Mouse (Mus musculus): ENCODE data around the gene Shank1. TPM values are rescaled to one million over a fixed set of nuclear protein-coding genes. Genes with fewer than 3 reads are reported as not detected.

Gene Shank1
- total RNA-seq, 2 experiments from 2014 or later, result 5.2 to 6.7 TPM

- peak; percentile 96 to 97 for DNase-seq
These were observed 5.0 kb upstream of the Shank1 start for GRCm38 (mm10) chr7:44304775-44305641.

GRCm38 (mm10) chr7:44305686-44306085 lies 4.4 kb upstream of the Shank1 start:
- no peak for DNase-seq

- DNase-seq, result no peak
These were observed 3.4 kb upstream of the Shank1 start, which contains the start of gene Clec11a for GRCm38 (mm10) chr7:44306516-44307240. Gene Clec11a (minus strand): TSS chr7:44306902.

DNA sequence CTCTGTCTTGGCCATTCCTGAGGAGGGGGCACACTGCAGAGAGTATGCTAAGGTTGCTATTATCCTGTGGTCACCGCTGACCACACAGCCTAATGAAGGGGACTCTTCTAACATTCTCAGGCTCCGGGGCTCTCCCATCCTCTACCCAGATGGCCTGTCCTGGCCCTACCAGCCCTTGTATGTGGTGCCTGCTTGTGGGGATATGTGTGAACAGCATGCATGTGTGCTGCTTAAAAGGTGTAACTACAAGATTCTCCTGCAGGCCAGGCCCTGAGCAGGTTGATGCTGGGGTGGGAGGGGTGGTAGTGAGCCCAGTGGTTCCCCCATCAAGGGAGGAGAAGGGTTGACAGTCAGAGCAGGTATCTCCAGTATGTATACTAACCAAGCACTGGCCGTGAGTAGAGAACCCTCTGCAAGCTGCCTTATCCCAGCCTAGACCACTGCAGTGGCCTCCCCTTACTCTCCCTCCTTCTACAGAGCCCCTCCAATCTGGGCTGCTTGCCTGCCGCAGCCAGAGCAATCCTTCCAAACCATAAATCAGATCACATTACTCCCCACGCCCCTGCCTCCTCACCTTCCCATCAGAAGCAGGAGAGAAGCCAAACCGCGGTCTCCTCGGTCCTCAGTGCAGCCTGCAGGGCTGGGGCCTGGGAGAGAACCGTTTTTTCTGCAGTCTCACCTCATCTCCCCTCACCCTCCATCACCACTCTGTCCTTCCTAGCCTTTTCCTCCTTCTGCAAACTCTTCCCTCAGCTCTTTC lies 2.6 kb upstream of the Shank1 start:
- DNase-seq, result no peak

DNA sequence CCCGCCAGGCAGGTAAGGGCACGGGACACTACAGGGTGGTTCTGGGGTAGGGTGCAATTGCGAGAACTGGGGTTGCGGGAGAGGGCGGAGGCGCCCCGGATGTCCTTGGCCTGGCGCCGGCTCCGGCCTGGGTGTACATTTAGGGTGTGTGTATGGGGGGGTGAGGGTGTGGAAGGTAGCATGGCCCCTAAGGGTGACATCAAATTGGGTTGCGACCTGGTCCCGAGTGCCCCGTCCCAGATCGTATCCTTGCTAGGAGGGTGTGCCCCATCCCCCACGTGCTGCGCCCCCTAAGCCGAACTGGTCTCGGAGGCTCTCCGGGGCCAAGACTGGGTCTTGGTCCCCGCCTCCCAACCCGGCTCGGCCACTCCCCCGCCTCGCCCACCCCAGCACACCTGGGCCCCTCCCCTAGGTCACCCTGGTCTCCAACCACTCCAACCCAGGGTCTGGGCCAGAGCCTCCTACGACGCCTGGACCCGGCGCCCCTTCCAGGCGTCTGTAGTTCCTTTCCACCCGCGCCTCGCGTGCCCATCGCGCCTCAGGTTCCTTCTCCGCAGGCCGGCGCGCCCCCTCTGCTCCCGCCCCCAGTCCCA lies 328 bp downstream of the Shank1 start:
- DNase-seq, result peak; percentile 16 to 27

DNA sequence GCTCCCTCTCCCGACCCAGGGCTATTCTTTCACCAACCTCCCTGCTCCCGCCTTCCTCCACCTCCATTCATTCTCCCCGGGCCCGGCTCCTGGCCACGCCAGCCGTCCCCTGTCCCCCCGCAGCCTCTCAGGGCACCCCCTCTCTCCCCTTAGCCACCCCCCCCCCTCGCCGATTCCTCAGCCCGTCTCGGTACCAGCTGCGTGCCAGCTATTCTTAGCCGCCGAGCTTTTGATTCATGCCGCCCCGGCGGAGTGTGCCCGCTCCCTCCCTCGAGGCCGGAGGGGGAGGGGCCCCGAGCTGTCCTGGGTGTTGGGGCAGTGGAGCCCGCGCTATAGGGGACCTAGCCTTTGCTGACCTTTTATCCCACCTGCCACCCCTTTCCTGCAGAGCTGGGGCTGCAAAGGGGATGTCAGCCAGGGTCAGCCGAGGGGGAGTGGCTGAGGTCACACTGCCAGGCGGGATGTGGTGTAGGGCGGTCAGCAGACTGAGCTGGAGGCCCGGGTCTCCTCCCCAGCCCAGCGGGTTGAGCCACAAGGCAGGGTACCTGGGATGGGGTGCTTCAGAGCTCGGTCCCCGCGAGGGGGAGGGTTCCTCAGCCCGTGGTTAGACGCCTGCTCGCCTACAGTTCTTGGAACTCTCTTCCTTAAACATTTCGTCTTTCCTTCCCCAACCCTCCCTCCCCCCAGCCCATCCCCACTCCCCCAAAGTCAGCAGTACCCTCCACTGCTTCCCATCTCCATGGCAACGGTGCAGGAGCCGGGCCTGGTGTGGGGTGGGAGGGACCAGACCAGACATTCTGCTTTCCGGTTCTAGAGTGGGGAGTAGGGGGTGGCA lies 1.0 kb downstream of the Shank1 start:
- peak; percentile 67 to 80 for DNase-seq

DNA sequence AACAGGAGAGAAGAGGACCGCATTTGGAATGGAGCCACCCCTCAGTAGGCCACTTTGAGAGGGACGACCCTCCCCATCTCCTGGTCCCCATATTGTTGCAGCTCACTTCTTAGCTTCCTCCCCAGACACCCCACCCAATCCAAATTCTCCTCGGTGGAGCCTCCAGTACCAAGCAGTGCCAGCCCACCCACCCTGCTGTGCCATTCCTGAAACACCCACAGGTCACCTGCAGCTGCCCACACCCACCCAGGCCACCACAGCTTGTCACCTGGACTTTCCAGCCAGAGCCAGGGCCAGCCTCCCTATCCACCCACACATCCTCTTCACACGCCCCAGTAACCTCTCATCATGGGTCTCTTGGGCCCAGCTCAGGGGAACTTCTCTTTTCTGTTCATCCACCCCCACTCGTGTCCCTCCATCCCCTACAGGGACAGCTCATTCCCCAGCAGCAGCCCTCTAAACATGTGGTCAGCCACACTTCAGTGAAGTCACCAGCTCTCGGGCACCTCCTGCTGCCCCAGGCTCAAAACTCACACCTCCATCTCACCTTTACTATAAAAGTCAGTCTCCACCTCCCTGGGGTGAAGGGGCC lies 1.8 kb downstream of the Shank1 start:
- no peak for DNase-seq

- no peak for DNase-seq
These were observed 2.4 kb downstream of the Shank1 start for GRCm38 (mm10) chr7:44312484-44312883.

DNA sequence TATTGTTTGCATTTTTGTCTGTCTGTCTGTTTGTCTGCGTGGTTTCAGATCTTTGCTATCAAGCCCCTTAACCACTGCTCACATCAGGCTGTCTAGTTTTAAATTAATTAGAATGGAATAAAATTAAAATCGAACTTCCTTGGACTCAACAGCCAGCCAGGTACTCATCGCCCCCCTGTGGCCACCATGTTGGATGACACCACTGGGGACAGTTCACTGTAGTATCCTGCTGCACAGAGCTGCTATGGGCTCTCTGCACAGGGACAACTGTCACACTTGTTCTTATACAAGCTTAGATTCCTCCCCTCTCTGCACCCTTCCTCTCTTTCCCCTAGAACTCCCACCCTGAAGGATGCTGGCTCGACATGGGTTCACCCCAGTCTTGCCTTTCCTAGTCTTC lies 7.9 kb downstream of the Shank1 start:
- peak; percentile 33 to 66 for DNase-seq

DNA sequence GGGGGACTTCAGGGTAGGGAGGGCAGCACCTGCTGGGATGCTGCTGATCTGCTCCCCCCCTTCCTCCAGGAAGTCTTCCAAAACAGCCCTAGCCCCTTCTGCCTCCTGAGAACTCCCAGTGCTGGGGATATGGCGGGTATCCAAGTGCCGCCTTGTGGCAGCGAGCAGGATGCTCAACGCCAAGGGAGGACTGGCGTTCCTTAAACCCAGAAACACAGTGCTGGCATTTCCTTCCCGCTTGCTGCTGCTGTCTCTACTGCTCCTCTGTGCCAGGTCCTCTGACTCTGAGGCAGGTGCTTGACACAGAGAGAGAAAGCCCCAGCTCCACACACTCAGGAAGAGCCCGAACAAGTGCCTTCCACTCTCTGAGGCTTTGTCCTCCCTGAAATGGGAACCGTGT lies 10.8 kb downstream of the Shank1 start:
- no peak for DNase-seq

DNA sequence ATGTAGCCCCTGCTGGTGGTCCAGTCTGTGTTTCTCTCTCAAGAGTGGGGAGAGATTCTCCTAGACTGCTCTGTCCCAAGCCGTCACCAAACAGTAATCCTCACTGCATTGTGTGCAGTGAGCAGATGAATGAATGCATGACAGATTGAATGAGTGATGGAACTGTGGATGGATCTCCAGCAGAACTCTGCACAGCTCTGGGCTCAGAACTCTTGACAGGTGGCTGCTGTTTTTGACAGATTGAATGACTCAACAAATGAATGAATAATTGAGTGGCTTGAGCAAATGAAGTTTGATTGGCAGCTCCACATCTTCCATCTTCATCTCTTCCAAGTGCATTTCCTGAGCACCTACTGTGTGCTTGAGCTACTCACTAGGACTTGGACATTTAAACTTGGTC lies 12.2 kb downstream of the Shank1 start:
- no peak for DNase-seq

- no peak for DNase-seq
These were observed 16.6 kb downstream of the Shank1 start for GRCm38 (mm10) chr7:44326614-44327013.

DNA sequence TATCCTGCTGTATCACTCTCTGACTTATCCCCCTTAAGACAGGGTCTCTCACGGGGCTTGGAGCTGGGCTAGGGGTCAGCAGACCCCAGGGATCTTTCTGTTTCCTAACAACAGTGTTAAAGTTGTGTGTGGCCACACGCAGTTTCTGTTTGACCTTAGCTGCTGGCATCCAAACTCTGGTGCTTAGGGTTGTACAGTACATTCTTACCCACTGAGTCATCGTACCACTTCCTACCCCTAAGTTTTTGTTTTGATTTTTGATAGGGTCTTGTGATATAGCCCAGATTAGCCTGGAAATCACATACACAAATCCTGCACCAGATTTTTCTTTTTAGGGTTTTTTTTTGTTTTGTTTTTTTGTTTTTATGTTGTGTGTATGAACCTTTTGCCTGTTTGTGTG lies 22.3 kb downstream of the Shank1 start:
- no peak for DNase-seq

GRCm38 (mm10) chr7:44334139-44334538 lies 24.1 kb downstream of the Shank1 start:
- DNase-seq, result no peak

DNA sequence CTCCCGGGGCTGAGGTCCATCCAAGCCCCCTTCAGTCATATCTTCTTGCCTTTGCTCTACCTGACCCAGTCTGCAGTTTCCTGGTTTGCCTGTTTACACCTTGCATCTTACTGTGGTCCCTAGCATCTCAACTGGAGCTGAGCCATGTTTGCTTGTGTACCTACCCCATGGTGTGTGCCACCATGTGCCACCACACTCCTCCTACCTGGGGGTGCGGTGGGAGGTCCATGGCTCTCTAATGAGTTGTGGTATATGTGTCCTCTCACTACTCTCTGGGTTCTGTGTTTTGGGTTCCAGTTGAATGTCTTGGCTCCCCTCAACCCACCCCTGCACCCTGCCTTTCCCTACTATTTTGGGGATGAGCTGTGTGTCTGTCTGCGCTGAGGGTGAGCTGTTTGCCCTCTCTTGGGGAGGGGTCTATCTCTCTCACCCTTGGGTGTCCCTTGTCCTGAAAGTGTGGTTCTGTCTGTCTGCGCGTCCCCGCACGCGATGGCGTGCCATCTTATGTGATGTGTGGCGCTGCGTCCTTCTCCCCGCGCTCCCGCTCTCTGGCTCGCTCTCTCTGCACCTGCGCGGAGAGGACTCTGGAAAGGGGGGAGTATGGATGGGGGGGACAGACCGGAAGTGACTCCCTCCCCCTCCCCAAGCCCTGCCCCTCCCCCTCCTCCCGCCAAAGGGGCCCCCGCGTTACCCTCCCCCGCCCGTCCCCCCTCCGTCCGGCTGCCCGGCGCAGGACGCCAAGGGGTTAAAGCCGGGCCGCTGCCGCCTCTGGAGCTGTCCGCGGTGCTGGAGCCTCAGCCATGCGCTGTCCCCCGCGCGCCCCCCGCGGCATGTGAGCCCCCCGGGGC lies 25.2 kb downstream of the Shank1 start:
- peak; percentile 43 to 61 for DNase-seq

- no peak for DNase-seq
These were observed 26.3 kb downstream of the Shank1 start for GRCm38 (mm10) chr7:44336046-44337021.

GRCm38 (mm10) chr7:44337121-44337849 lies 27.2 kb downstream of the Shank1 start:
- DNase-seq, result no peak

DNA sequence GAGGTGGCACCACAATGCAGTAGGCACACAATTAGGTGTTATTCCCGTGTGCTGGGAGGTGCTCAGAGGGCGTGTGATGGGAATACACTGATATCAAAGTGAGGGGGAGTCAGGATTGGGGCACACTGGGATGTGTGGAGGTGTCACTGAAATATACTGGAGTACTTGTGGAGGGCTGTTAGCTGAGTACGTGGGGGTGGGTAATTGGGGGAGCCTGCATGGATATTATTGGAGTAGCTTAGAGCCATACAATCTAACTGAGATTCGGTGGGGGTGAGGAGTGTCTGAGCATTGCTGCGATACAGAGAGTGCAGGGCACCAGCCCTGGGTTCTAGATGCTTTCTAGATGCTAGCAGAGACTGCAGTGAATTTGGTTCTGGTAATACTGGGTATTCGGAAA lies 30.2 kb downstream of the Shank1 start:
- DNase-seq, result no peak
